10 mouse cellular contexts compared by ENCODE assay signal in the genomic region with DNA sequence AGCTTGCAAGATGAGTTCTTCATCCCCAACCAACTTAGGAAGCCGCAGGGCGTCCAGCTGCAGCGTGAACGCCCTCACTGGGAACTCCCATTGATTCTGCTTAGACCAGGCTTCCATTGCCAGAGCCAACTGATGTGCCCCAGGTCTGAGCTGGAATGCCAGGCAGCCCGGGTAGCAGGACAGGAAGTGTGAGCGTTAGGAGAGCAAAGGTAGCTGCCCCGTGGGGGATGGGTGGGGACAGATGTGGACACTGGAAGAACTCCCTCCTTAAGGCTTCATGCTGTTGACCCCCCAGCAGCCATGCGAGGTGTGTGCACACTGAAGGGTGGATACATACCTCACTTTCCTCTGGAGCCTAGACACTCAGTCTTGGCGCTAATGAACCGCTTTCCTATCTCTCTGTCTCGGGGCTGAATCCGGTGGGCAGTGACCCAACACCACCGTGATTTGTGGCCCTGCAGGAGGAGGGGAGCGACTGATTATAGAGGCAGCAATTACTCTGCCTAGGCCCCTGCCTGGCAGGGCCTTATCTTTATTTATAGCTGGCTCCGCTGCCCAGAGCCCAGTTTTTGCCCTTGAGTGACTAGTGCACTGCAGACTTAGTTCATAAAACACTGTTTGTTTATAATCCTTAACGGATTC.
DNase-seq lines count a peak whose midpoint lies in the region; ATAC-seq and TF ChIP-seq lines count a peak whose summit lies in the region.
"Had no signal": no experiment of that assay in that cellular context is flagged by ENCODE, and none has a peak within 500 bp of the region (broad histone marks: within the 10 kb centered on the region; RNA-seq: fewer than 3 reads in every experiment).

No protein-coding gene starts in this region.

- H3K4me2 ChIP-seq in embryonic facial prominence, embryonic 13.5 days, result no peak overlapping the region
- no peak overlapping the region for H3K4me2 ChIP-seq in kidney, embryonic 16.5 days (replicated peaks; ENCODE audit: low read depth, low read length)
- H3K4me2 ChIP-seq in hindbrain, postnatal 0 days (ENCODE audit: low read depth, low read length), result no peak overlapping the region
- H3K4me2 ChIP-seq: hindbrain, embryonic 14.5 days had no signal

- no peaks in the 10 kb centered on the region for H3K27me3 ChIP-seq in embryonic facial prominence, embryonic 13.5 days
- no peaks in the 10 kb centered on the region; the same call in 1 of the 2 replicates for H3K27me3 ChIP-seq in embryonic facial prominence, embryonic 10.5 days (replicated peaks; ENCODE audit: low read depth, poor library complexity, severe bottlenecking)
- peaks cover 10% of the 10 kb centered on the region; the same call in 1 of the 2 replicates for H3K27me3 ChIP-seq in kidney, embryonic 16.5 days (ENCODE audit: insufficient read depth, low read length)
- no peaks in the 10 kb centered on the region for H3K27me3 ChIP-seq in hindbrain, postnatal 0 days (ENCODE audit: insufficient read depth, low read length)

- H3K9me3 ChIP-seq in embryonic facial prominence, embryonic 13.5 days, result no peaks in the 10 kb centered on the region
- no peaks in the 10 kb centered on the region for H3K9me3 ChIP-seq in embryonic facial prominence, embryonic 10.5 days
- H3K9me3 ChIP-seq in kidney, embryonic 16.5 days (ENCODE audit: low read length), result no peaks in the 10 kb centered on the region
- no peaks in the 10 kb centered on the region for H3K9me3 ChIP-seq in hindbrain, postnatal 0 days (ENCODE audit: low read length)

- no peak for TF ChIP-seq CTCF in hindbrain, postnatal 0 days (IDR thresholded peaks at IDR 0.05; ENCODE audit: low read depth)

- peak overlapping the region; percentile 23; the same call in 1 of the 2 replicates for H3K27ac ChIP-seq in embryonic facial prominence, embryonic 13.5 days
- H3K27ac ChIP-seq in embryonic facial prominence, embryonic 10.5 days (replicated peaks), result no peak overlapping the region
- peak overlapping the region; percentile 24 for H3K27ac ChIP-seq in kidney, embryonic 16.5 days (ENCODE audit: low read length)
- H3K27ac ChIP-seq in hindbrain, postnatal 0 days, result no peak overlapping the region
- H3K27ac ChIP-seq: hindbrain, embryonic 14.5 days had no signal

- ATAC-seq in embryonic facial prominence, embryonic 13.5 days (ENCODE audit: insufficient number of reproducible peaks, insufficient read depth, low FRiP score, low TSS enrichment, low read depth), result no peak
- peak; percentile 35 for ATAC-seq in kidney, embryonic 16.5 days (ENCODE audit: low FRiP score, low TSS enrichment)
- no peak for ATAC-seq in hindbrain, postnatal 0 days

- no peak for DNase-seq in embryonic facial prominence, embryonic 10.5 days (ENCODE audit: low spot score)
- DNase-seq in urinary bladder, postnatal 14 days (ENCODE audit: low spot score), result peak; percentile 27
- DNase-seq in urinary bladder, postnatal 36 days (ENCODE audit: low spot score in 2 of 2), result no peak
- no peak for DNase-seq in right cerebral cortex, adult 2 months (ENCODE audit: low spot score in 2 of 2)
- DNase-seq in spleen, postnatal 14 days (ENCODE audit: low spot score in 2 of 2), result no peak
- no peak for DNase-seq in hindbrain, postnatal 0 days (ENCODE audit: low spot score)
- DNase-seq: lung, adult 2 months had no signal

- H3K9ac ChIP-seq in embryonic facial prominence, embryonic 13.5 days, result no peak overlapping the region
- no peak overlapping the region for H3K9ac ChIP-seq in kidney, embryonic 16.5 days (replicated peaks; ENCODE audit: low read length)
- H3K9ac ChIP-seq in hindbrain, postnatal 0 days (replicated peaks; ENCODE audit: low read length), result no peak overlapping the region
- H3K9ac ChIP-seq: hindbrain, embryonic 14.5 days had no signal

- peaks cover 71% of the 10 kb centered on the region for H3K4me1 ChIP-seq in embryonic facial prominence, embryonic 13.5 days
- peaks cover 54% of the 10 kb centered on the region for H3K4me1 ChIP-seq in embryonic facial prominence, embryonic 10.5 days
- peaks cover 59% of the 10 kb centered on the region for H3K4me1 ChIP-seq in kidney, embryonic 16.5 days (ENCODE audit: insufficient read depth, low read length)
- peaks cover 5% of the 10 kb centered on the region; the same call in 1 of the 2 replicates for H3K4me1 ChIP-seq in hindbrain, postnatal 0 days (ENCODE audit: insufficient read depth, low read length)

- no peaks in the 10 kb centered on the region for H3K36me3 ChIP-seq in embryonic facial prominence, embryonic 13.5 days
- H3K36me3 ChIP-seq in embryonic facial prominence, embryonic 10.5 days (replicated peaks), result no peaks in the 10 kb centered on the region
- no peaks in the 10 kb centered on the region for H3K36me3 ChIP-seq in kidney, embryonic 16.5 days (ENCODE audit: insufficient read depth, low read length)
- no peaks in the 10 kb centered on the region for H3K36me3 ChIP-seq in hindbrain, postnatal 0 days (ENCODE audit: insufficient read depth, low read length)

- WGBS in embryonic facial prominence, embryonic 13.5 days, result 71% methylated on average over 16 of the region's 16 CpGs
- 78% methylated on average over 16 of the region's 16 CpGs for WGBS in embryonic facial prominence, embryonic 10.5 days
- 29% methylated on average over 16 of the region's 16 CpGs for WGBS in kidney, embryonic 16.5 days
- WGBS in hindbrain, postnatal 0 days, result 66% methylated on average over 16 of the region's 16 CpGs

- H3K4me3 ChIP-seq in embryonic facial prominence, embryonic 13.5 days, result no peak overlapping the region
- H3K4me3 ChIP-seq in embryonic facial prominence, embryonic 10.5 days, result no peak overlapping the region
- H3K4me3 ChIP-seq in kidney, embryonic 16.5 days (ENCODE audit: low read length), result no peak overlapping the region
- H3K4me3 ChIP-seq in hindbrain, postnatal 0 days (ENCODE audit: low read length), result no peak overlapping the region

Comparison
In these comparisons a context has a peak if more than half of its experiments do, and no peak if none do; other contexts are left out.
1. H3K27ac ChIP-seq: peak in embryonic facial prominence, embryonic 13.5 days (single experiment) and kidney, embryonic 16.5 days (single experiment); none in embryonic facial prominence, embryonic 10.5 days (single experiment) and hindbrain, postnatal 0 days (single experiment).